Mouse (Mus musculus) forebrain, postnatal 0 days (tissue): ENCODE results near the gene Dedd2. TPM values are rescaled to one million over a fixed set of nuclear protein-coding genes. Genes with fewer than 3 reads are reported as not detected.

Experiments
- ATAC-seq: fragments of 200-750 bp; cut with Nextera tagmentation; 2 replicates; pipeline ENCODE4 v1.8.0; 2017; ENCODE audit warnings: mild to moderate bottlenecking, moderate library complexity
- DNase-seq: peaks from one replicate; pipeline ENCODE4 v3.0.0-alpha.2; 2015
- H3K27ac ChIP-seq: fragments of 300-500 bp; sonication (generic); 2 replicates; pipeline ENCODE4 v1.5.1; 2014; ENCODE audit warnings: low read depth, mild to moderate bottlenecking, antibody characterized with exemption, low read length, moderate library complexity, mixed read lengths
- H3K27me3 ChIP-seq: fragments of 300-500 bp; sonication (generic); 2 replicates; pipeline ENCODE4 v1.6.1; 2014; ENCODE audit warnings: mild to moderate bottlenecking, low read length, mixed read lengths; ENCODE audit not compliant: insufficient read depth
- H3K36me3 ChIP-seq: fragments of 300-500 bp; sonication (generic); 2 replicates; pipeline ENCODE4 v1.6.1; 2014; ENCODE audit warnings: mild to moderate bottlenecking, moderate library complexity; ENCODE audit not compliant: insufficient read depth
- H3K4me1 ChIP-seq: fragments of 300-500 bp; sonication (generic); 2 replicates; pipeline ENCODE4 v1.6.1; 2014; ENCODE audit warnings: antibody characterized with exemption; ENCODE audit not compliant: insufficient read depth
- H3K4me2 ChIP-seq: fragments of 300-500 bp; sonication (generic); 2 replicates; pipeline ENCODE4 v1.6.1; 2014; ENCODE audit warnings: low read depth, mild to moderate bottlenecking, moderate library complexity
- H3K4me3 ChIP-seq: fragments of 300-500 bp; sonication (generic); 2 replicates; pipeline ENCODE4 v1.5.1; 2014; ENCODE audit warnings: low read depth, low read length, mixed read lengths
- H3K9ac ChIP-seq: fragments of 300-500 bp; sonication (generic); 2 replicates; pipeline ENCODE4 v1.6.1; 2014; ENCODE audit warnings: mild to moderate bottlenecking
- H3K9me3 ChIP-seq: fragments of 300-500 bp; sonication (generic); 2 replicates; pipeline ENCODE4 v1.6.1; 2016; ENCODE audit warnings: low read length
- CTCF ChIP-seq: sonication (generic); IDR thresholded peaks from 2 replicates; pipeline ENCODE4 v1.5.1; 2016; ENCODE audit warnings: antibody characterized with exemption, control low read depth, low read depth
- WGBS: fragments of 180-500 bp; shearing (Covaris S2); extraction: QIAGEN DNeasy Blood & Tissue Kit; methylation state at CpG from one replicate; pipeline ENCODE4 v1.1.7; 2014; 5-methylcytosine and 5-hydroxymethylcytosine counted together
- polyA plus RNA-seq: library from polyadenylated mRNA; unstranded; fragments of >200 nt; fragmentation: Nextera tagmentation; extraction: Ambion mirVana; gene quantifications from 2 replicates; pipeline ENCODE4 v1.2.1, GENCODE M21; 2015
- total RNA-seq: library from RNA; depleted of rRNA; stranded (reverse); fragments of >200 nt; gene quantifications from 2 replicates; pipeline ENCODE4 v1.2.3, GENCODE M21; 2014

Dedd2 gene
- total and polyA plus RNA-seq, 2 experiments from 2014 or later: 17.3 to 23.4 TPM

DNA sequence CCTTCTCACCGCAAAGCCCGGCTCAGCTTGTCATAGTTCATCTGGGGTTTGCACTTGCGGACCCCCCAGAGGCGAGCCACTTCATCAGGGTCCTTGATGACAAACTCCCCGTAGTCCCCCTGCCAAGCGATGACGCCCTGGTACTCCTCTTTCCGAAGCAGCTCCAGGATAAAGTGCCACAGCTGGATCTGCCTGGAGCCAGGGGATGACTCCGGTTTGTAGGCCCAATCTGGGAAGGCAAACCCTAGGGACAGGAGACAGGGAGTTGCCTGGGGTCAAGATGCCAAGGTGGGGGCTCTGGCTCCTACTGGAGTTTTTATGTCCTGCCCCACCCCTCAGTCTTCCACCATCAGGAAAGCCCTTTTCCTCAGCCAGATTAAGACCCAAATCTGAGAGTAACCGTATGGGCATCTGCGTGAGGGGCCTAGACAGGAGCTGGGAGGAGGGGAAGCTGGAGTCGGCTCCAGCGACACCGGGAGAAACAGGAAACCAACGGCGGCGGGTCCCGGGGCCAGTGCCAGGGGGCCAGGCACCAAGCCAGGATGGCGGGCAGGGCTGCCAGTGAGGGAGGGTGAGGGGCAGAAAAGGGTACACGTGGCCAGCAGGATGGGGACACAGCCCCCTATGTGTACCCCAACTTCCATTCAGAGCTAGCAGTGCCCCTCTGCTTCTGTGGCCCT, 25.8 kb upstream of the Dedd2 start:
- peak overlapping the region; percentile 69 for H3K9ac ChIP-seq
- no peak for ATAC-seq
- WGBS: 47% methylated on average over 20 of the region's 20 CpGs
- H3K4me3 ChIP-seq: peak overlapping the region; percentile 87; the same call in 1 of the 2 replicates
- H3K36me3 ChIP-seq: peaks cover 11% of the 10 kb centered on the region; the same call in 1 of the 2 replicates
- H3K27ac ChIP-seq: peak overlapping the region; percentile 96
- H3K27me3 ChIP-seq: no peaks in the 10 kb centered on the region
- peak overlapping the region; percentile 85 for H3K4me2 ChIP-seq
- peaks cover 27% of the 10 kb centered on the region for H3K4me1 ChIP-seq
- TF ChIP-seq CTCF: no peak
- peak; percentile 54 for DNase-seq
- H3K9me3 ChIP-seq: no peaks in the 10 kb centered on the region

DNA sequence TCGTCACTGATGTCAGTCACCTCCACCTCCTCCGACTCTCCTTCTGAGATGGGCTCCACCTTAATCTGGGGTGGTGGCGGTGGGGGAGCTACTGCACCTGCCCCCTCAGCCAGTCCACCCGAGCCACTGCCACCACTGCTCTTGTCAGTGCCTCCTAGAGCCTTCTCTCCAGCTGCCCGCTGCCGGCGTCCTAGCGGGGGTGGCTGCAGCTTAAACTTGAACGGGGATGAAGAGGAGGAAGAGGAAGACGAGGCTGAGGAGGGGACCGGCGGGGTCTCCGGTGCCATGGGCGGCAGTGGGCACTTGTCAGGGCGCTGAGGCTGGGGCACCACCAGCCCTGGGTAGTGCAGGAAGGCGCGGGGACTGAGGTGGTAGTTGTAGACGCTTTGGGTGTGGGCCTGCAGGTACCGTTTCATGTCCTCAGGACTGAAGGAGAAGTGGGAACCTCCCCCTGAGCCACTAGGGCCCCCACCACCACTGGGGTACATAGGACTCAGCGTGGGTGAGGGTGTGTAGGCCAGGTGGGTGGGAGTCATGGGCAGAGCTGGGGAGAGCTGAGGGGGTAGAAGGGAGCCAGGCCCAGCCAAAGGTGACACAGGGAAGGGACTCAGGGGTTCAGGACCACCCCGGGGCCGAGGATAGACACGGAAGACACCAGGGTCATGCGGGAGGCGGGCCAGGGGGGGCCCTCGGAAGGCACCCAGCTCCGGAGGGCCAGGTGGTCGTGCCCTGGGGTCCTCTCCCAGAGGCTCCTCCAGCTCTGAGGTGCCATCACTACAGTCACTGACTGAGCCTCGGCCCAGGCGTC, 24.4 kb upstream of the Dedd2 start:
- no peaks in the 10 kb centered on the region for H3K27me3 ChIP-seq
- H3K4me2 ChIP-seq: no peak overlapping the region
- no peak for TF ChIP-seq CTCF
- no peak overlapping the region; the same call in 1 of the 2 replicates for H3K27ac ChIP-seq
- H3K36me3 ChIP-seq: peaks cover 11% of the 10 kb centered on the region; the same call in 1 of the 2 replicates
- WGBS: 89% methylated on average over 30 of the region's 30 CpGs
- no peak overlapping the region for H3K4me3 ChIP-seq
- ATAC-seq (no peak), DNase-seq (no peak)
- H3K9ac ChIP-seq: no peak overlapping the region
- H3K4me1 ChIP-seq: peaks cover 23% of the 10 kb centered on the region
- H3K9me3 ChIP-seq: no peaks in the 10 kb centered on the region

GRCm38 (mm10) chr7:25243361-25243760, 22.9 kb upstream of the Dedd2 start:
- Histone ChIP-seq H3K27ac (no peak overlapping the region), H3K4me1 (peaks cover 23% of the 10 kb centered on the region), H3K9me3 (no peaks in the 10 kb centered on the region), H3K27me3 (no peaks in the 10 kb centered on the region), H3K4me3 (no peak overlapping the region), H3K4me2 (no peak overlapping the region), H3K9ac (no peak overlapping the region), H3K36me3 (peaks cover 11% of the 10 kb centered on the region; the same call in 1 of the 2 replicates)
- DNase-seq (no peak), ATAC-seq (no peak)
- 89% methylated on average over 4 of the region's 4 CpGs for WGBS
- TF ChIP-seq CTCF: no peak

DNA sequence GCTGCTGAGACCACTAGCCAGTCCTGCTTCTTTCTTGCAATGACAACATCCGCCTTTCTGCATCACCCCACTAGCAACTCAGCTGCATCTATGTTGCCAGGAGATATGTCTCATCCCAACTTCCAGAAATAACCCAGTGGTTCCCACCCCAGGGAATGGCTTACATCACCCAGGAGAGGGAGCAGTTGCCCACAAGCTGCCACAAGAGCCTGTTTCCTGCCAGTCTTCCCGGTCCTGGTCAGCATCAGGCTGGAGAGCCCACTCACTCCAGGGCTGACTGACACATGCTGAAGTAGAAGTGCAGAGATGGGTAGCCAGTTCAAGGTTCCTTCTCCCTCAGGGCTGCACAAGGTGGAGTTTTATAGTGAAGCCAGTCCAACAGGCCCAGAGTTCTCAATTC, 20.6 kb upstream of the Dedd2 start:
- H3K9ac ChIP-seq: 0 out of 2 replicates have a peak overlapping the region, but pooled peaks have one; percentile 18
- H3K9me3 ChIP-seq: no peaks in the 10 kb centered on the region
- peak; percentile 84 for TF ChIP-seq CTCF
- no peaks in the 10 kb centered on the region for H3K27me3 ChIP-seq
- H3K4me1 ChIP-seq: peaks cover 14% of the 10 kb centered on the region
- H3K36me3 ChIP-seq: peaks cover 11% of the 10 kb centered on the region; the same call in 1 of the 2 replicates
- peak overlapping the region; percentile 50; the same call in 1 of the 2 replicates for H3K27ac ChIP-seq
- no peak for ATAC-seq
- 31% methylated on average over 2 of the region's 2 CpGs for WGBS
- no peak overlapping the region for H3K4me3 ChIP-seq
- DNase-seq: peak; percentile 81
- H3K4me2 ChIP-seq: no peak overlapping the region

DNA sequence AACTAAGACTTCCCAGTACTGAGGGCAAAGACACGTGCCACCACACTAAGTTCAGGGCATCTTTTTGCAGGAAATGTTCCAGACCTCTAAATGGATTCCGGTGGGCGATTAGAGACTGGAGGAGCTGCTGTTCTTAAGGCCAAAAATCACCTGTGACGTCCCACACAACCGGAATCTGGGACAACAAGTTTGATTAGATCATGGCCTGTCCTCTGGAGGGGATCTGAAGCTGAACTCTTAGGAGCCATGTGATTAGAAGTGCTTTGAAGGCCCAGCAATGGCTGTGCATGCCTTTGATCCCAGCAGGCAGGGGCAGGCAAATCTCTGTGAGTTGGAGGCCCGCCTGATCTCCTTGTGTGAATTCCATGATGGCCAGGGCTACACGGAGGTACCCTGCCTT, 20.2 kb upstream of the Dedd2 start:
- Histone ChIP-seq H3K36me3 (peaks cover 11% of the 10 kb centered on the region; the same call in 1 of the 2 replicates), H3K27ac (peak overlapping the region; percentile 50; the same call in 1 of the 2 replicates), H3K4me2 (no peak overlapping the region), H3K4me3 (no peak overlapping the region), H3K9me3 (no peaks in the 10 kb centered on the region), H3K4me1 (peaks cover 12% of the 10 kb centered on the region), H3K9ac (0 out of 2 replicates have a peak overlapping the region, but pooled peaks have one; percentile 18), H3K27me3 (no peaks in the 10 kb centered on the region)
- no peak for DNase-seq
- no peak for ATAC-seq
- 76% methylated on average over 7 of the region's 7 CpGs for WGBS
- no peak for TF ChIP-seq CTCF

DNA sequence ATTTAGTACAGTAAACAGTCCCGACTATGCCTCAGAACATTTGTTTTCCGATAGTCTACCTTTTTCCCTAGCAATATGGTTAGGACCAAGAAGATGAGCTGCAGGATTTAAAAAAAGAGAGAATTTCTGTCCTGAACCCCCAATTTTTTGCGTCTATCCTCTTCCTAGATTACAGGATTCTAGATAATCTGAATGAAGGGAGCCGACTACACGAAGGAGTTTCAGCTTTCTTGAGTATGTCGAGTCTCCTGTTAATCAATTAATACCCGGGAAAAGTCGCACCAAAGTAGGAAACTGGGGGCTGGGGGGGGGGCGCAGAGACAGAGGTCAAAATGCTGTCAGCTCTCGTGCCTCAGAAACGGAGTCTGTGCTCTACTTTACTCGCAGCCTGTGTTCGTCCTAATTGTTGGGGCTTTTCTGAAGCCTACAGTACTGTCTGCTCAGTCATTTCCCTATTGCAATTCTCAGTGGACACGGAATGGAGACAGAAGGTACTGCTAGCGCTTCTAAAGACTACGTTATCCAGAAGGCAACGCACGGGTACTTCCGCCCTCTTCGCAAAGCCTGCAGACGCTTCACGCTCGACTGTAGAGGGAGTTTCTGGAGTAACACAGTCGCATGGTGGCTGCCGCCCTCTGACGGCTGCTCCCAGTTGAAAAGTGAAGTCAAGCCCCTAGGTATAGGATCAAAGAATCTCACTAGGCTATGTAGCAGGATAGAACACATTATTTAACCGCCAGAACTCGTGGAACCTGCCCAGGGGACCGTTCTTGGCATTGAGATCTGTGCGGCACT, 18.6 kb upstream of the Dedd2 start:
- Histone ChIP-seq H3K27ac (peak overlapping the region; percentile 81), H3K27me3 (no peaks in the 10 kb centered on the region), H3K4me1 (peaks cover 11% of the 10 kb centered on the region), H3K4me2 (peak overlapping the region; percentile 69), H3K36me3 (peaks cover 14% of the 10 kb centered on the region), H3K9ac (peak overlapping the region; percentile 33), H3K4me3 (peak overlapping the region; percentile 76), H3K9me3 (no peaks in the 10 kb centered on the region)
- WGBS: 3% methylated on average over 30 of the region's 30 CpGs
- TF ChIP-seq CTCF: peak; percentile 92
- DNase-seq (peak; percentile 95), ATAC-seq (peak; percentile 72)
